Mouse (Mus musculus) limb, embryonic 15.5 days (tissue): ENCODE data around the gene Gpatch4. TPM values are rescaled to one million over a fixed set of nuclear protein-coding genes. Genes with fewer than 3 reads are reported as not detected.
A peak's percentile ranks its signal among the peaks of the same experiment; 100 is the strongest.

Source experiments
- ATAC-seq: fragments of 200-750 bp; cut with Nextera tagmentation; 2 replicates; pipeline ENCODE4 v1.8.0; 2017; ENCODE audit warnings: low read depth, moderate TSS enrichment; ENCODE audit not compliant: insufficient number of reproducible peaks, low FRiP score, low TSS enrichment
- H3K27ac ChIP-seq: fragments of 300-500 bp; sonication (generic); 2 replicates; pipeline ENCODE4 v1.5.1; 2015; ENCODE audit warnings: moderate library complexity, mild to moderate bottlenecking, inconsistent platforms
- H3K27me3 ChIP-seq: fragments of 300-500 bp; sonication (generic); 2 replicates; pipeline ENCODE4 v1.6.1; 2015; ENCODE audit warnings: inconsistent platforms
- H3K36me3 ChIP-seq: fragments of 300-500 bp; sonication (generic); 2 replicates; pipeline ENCODE4 v1.6.1; 2015; ENCODE audit warnings: inconsistent platforms
- H3K4me1 ChIP-seq: fragments of 300-500 bp; sonication (generic); 2 replicates; pipeline ENCODE4 v1.6.1; 2015; ENCODE audit warnings: inconsistent platforms
- H3K4me2 ChIP-seq: fragments of 300-500 bp; sonication (generic); 2 replicates; pipeline ENCODE4 v1.6.1; 2015; ENCODE audit warnings: mild to moderate bottlenecking, inconsistent platforms
- H3K4me3 ChIP-seq: fragments of 300-500 bp; sonication (generic); 2 replicates; pipeline ENCODE4 v1.5.1; 2015; ENCODE audit warnings: mild to moderate bottlenecking, inconsistent platforms
- H3K9ac ChIP-seq: fragments of 300-500 bp; sonication (generic); 2 replicates; pipeline ENCODE4 v1.6.1; 2015; ENCODE audit warnings: inconsistent platforms
- H3K9me3 ChIP-seq: fragments of 300-500 bp; sonication (generic); 2 replicates; pipeline ENCODE4 v1.6.1; 2016; ENCODE audit warnings: inconsistent platforms
- WGBS: fragments of 180-500 bp; shearing (Covaris S2); methylation state at CpG from one replicate; pipeline ENCODE4 v1.1.7; 2015; 5-methylcytosine and 5-hydroxymethylcytosine counted together
- polyA plus RNA-seq: library from polyadenylated mRNA; unstranded; fragments of >200 nt; fragmentation: Nextera tagmentation; extraction: Ambion mirVana; gene quantifications from 2 replicates; pipeline ENCODE4 v1.2.1, GENCODE M21; 2015

Gene Gpatch4
- polyA plus RNA-seq, 1 experiment from 2014 or later = 29.4 TPM

DNA sequence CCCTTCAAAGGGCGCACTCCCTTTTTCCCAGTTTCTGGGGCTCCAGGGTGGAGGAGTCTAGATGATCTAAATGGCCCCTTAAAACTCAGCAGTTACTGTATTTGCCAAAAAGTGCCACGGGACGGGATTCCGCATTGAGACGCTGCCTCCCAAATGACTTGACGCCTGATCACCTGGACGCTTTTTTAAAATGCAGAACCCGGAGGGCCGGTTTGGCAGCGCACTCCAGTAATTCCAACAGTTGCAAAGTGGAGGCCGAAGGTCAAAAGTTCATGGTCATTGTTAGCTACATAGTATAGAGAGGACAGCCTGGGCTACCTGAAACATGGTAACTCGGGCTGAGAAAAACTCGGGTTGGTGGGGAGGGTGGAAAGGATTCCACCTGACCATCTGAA, 39.3 kb downstream of the Gpatch4 start:
- ATAC-seq = no peak
- peak overlapping the region; percentile 51 for H3K4me3 ChIP-seq
- no peak overlapping the region for H3K27ac ChIP-seq
- peaks cover 17% of the 10 kb centered on the region for H3K4me1 ChIP-seq
- H3K36me3 ChIP-seq = peaks cover 20% of the 10 kb centered on the region
- 1% methylated on average over 13 of the region's 13 CpGs for whole genome bisulfite sequencing
- 0 out of 2 replicates have a peak overlapping the region, but pooled peaks have one; percentile 18 for H3K9ac ChIP-seq
- peak overlapping the region; percentile 78 for H3K4me2 ChIP-seq
- H3K27me3 ChIP-seq = peaks cover 6% of the 10 kb centered on the region; the same call in 1 of the 2 replicates
- H3K9me3 ChIP-seq = no peaks in the 10 kb centered on the region

DNA sequence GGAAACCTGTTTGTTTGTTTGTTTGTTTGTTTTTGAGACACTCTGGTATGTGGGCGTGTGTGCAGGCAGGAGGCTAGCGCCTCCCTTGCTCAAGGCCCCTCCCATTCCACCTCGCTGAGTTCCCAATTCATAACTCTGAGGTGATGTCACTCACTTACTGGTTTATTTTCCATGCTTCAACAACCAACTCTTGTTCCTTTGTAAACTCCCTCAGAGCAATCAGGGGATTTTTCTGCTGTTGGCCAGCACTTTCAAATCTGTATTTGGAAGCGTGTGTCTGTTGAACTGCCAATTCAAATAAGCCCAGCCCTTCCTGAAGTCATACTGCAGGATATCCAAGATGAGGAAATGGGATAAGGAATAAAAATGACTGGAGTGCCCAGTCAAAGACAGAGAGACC, 39.8 kb downstream of the Gpatch4 start:
- ATAC-seq = no peak
- Histone ChIP-seq H3K4me2 (peak overlapping the region; percentile 78), H3K27me3 (peaks cover 3% of the 10 kb centered on the region; the same call in 1 of the 2 replicates), H3K27ac (no peak overlapping the region), H3K9me3 (no peaks in the 10 kb centered on the region), H3K9ac (no peak overlapping the region), H3K4me3 (peak overlapping the region; percentile 51), H3K4me1 (peaks cover 17% of the 10 kb centered on the region), H3K36me3 (peaks cover 20% of the 10 kb centered on the region)
- WGBS = 7% methylated on average over 4 of the region's 4 CpGs

DNA sequence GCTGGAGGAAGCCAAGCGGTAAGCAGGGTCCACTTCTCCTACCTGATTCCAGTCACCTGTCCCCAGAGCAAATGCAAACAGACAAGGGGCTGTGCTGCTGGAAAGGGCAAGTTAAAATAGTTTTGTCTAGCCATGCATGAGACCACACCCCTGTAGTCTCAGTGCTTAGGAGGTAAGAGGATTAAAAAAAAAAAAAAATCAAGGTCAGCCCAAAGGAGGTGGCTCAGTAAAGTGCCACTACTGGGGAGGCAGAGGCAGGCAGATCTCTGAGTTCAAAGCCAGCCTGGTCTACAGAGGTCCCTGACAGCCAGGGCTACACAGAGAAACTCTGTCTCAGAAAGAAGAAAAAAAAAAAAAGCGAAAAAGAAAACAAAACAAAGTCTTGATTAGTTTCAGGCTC, 41.1 kb downstream of the Gpatch4 start:
- Histone ChIP-seq H3K9ac (no peak overlapping the region), H3K36me3 (peaks cover 29% of the 10 kb centered on the region), H3K4me2 (no peak overlapping the region), H3K27ac (no peak overlapping the region), H3K4me1 (peaks cover 17% of the 10 kb centered on the region), H3K9me3 (no peaks in the 10 kb centered on the region), H3K4me3 (no peak overlapping the region), H3K27me3 (no peaks in the 10 kb centered on the region)
- 95% methylated on average over 2 of the region's 2 CpGs for WGBS
- ATAC-seq = no peak

DNA sequence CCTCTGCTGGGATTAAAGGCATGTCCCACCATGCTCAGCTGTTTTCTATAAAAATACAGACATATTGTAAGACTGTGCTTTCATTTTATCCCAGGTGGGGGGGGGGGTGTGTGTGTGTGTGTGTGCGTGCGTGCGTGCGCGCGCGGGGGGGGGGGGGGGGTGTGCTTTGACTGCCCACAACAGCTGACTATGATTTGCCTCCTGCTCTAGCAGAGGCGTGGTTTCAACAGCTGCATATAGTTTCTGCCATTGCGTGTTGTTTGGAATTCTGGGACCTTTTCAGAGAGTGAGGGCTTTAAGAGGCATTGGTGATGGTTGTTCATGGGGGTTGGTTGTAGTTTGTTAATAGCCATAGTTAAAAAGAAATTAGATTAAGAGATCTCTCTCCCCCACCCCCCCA, 42.6 kb downstream of the Gpatch4 start:
- Histone ChIP-seq H3K4me1 (peaks cover 17% of the 10 kb centered on the region), H3K4me2 (no peak overlapping the region), H3K36me3 (peaks cover 44% of the 10 kb centered on the region), H3K9ac (no peak overlapping the region), H3K27me3 (no peaks in the 10 kb centered on the region), H3K27ac (no peak overlapping the region), H3K9me3 (no peaks in the 10 kb centered on the region), H3K4me3 (no peak overlapping the region)
- WGBS = 57% methylated on average over 3 of the region's 9 CpGs
- no peak for ATAC-seq

DNA sequence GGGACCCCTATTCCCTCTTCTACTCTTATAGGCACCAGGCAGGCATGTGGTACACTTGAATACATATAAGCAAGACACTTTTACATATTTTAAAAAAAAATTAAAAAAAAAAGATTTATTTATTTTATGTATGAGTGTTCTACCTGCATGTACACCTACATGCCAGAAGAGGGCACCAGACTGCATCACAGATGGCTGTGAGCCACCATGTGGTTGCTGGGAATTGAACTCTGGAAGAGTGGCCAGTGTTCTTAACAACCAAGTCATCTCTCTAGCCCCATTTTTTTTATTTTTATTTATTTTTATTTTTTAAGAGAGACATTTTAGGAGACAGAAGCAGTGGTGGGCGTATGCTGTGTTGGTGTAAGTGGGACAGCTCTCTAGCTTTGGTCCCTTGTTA, 44.8 kb downstream of the Gpatch4 start:
- H3K36me3 ChIP-seq = peaks cover 65% of the 10 kb centered on the region

DNA sequence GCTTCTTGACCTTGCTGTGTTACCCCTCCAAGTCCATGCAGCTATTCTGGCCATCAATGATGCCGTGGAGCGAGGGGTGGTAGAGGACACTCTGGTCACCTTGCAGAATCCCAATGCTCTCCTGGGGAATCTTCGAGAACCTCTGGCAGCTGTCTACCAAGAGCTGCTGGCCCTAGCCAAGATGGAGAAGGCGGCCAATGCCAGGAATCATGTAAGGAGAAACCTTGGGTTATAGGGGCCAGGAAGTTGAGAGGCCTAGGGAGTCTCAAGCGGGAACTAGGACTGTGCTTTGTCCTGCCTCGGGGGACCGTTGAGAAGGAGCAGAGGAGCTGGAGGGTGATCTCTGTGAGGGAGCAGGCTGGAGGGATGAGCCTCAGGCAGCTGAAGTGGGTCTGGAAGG, 47.2 kb downstream of the Gpatch4 start:
- peaks cover 80% of the 10 kb centered on the region for H3K36me3 ChIP-seq
- H3K9ac ChIP-seq = no peak overlapping the region
- H3K9me3 ChIP-seq = no peaks in the 10 kb centered on the region
- H3K4me3 ChIP-seq = no peak overlapping the region
- H3K27ac ChIP-seq = no peak overlapping the region
- ATAC-seq = no peak
- no peaks in the 10 kb centered on the region for H3K27me3 ChIP-seq
- no peaks in the 10 kb centered on the region for H3K4me1 ChIP-seq
- WGBS = 91% methylated on average over 7 of the region's 7 CpGs
- no peak overlapping the region for H3K4me2 ChIP-seq

More for the DNA sequence above, 44.8 kb downstream of the Gpatch4 start:
- Histone ChIP-seq H3K27me3 (no peaks in the 10 kb centered on the region), H3K9me3 (no peaks in the 10 kb centered on the region), H3K27ac (no peak overlapping the region), H3K9ac (no peak overlapping the region), H3K4me2 (no peak overlapping the region), H3K4me1 (peaks cover 5% of the 10 kb centered on the region), H3K4me3 (no peak overlapping the region)
- 86% methylated on average over 1 of the region's 1 CpGs for WGBS
- ATAC-seq = no peak

DNA sequence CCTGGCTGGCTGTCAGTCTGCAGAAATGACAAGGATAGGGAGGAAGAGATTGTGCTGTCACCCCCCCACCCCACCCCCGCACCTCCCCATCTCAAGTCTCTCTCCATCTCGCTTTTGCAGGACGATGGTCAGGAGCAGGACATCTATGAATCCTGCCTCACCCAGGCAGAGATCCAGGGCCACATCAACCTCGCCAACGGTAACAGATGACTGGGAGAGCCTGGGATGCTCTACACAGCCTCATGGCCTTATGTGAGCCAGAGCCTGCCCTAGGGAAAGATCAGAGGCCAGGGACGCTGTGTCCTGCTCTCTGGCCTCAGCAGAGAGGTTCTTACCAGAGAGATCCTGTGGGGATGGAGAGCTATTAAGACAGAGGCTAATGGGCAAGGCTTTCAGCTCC, 47.7 kb downstream of the Gpatch4 start:
- no peak for ATAC-seq
- Histone ChIP-seq H3K9ac (no peak overlapping the region), H3K27ac (no peak overlapping the region), H3K27me3 (no peaks in the 10 kb centered on the region), H3K9me3 (no peaks in the 10 kb centered on the region), H3K4me1 (no peaks in the 10 kb centered on the region), H3K4me3 (no peak overlapping the region), H3K4me2 (no peak overlapping the region), H3K36me3 (peaks cover 84% of the 10 kb centered on the region)
- 87% methylated on average over 6 of the region's 6 CpGs for WGBS

DNA sequence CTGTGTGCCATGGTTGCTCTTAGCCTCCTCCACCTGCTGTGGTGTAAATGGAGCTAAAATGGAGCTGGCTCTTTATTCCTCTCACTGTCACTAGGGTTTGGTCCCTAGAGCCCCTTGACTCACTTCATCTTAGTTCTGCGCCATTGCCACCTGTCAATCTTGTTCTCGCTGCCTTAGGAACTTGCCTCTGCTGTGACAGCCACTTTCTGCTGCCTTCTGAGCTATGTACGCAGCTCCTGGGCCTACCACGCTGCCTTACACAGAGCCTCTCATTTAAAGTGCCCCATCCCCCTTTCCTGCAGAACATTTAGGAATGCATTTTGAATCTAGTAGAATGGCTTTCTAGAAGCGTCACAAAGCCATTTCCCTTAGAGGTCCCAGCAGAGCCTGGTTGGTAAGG, 51.2 kb downstream of the Gpatch4 start:
- H3K36me3 ChIP-seq = peaks cover 89% of the 10 kb centered on the region

DNA sequence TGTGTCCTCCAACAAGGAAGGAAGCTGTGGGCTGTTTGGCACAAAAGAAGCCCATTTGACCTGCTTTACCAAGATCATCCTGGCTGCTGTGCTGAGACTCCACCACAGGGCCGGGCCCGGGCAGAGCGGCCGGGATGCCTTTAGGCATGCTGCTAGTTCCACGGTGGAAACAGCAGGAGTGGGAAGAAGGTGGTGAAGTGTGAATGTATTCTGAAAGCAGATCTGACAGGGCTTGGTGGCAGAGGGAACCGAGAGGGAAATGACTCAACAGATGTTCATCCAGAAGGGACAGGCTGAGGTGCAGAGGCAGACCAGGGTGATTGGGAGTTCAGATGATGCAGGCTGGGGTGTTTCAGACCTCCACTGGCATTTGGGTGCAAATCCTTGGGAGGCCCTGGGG, 54.8 kb downstream of the Gpatch4 start:
- Histone ChIP-seq H3K9ac (no peak overlapping the region), H3K27ac (no peak overlapping the region), H3K4me1 (no peaks in the 10 kb centered on the region), H3K36me3 (peaks cover 86% of the 10 kb centered on the region), H3K9me3 (no peaks in the 10 kb centered on the region), H3K27me3 (no peaks in the 10 kb centered on the region), H3K4me3 (no peak overlapping the region), H3K4me2 (no peak overlapping the region)
- no peak for ATAC-seq
- 83% methylated on average over 6 of the region's 6 CpGs for WGBS

More for the DNA sequence above, 51.2 kb downstream of the Gpatch4 start:
- no peaks in the 10 kb centered on the region for H3K4me1 ChIP-seq
- no peak overlapping the region for H3K4me3 ChIP-seq
- H3K27me3 ChIP-seq = no peaks in the 10 kb centered on the region
- no peaks in the 10 kb centered on the region for H3K9me3 ChIP-seq
- H3K27ac ChIP-seq = no peak overlapping the region
- WGBS = 85% methylated on average over 5 of the region's 5 CpGs
- H3K4me2 ChIP-seq = no peak overlapping the region
- no peak overlapping the region for H3K9ac ChIP-seq
- ATAC-seq = no peak

DNA sequence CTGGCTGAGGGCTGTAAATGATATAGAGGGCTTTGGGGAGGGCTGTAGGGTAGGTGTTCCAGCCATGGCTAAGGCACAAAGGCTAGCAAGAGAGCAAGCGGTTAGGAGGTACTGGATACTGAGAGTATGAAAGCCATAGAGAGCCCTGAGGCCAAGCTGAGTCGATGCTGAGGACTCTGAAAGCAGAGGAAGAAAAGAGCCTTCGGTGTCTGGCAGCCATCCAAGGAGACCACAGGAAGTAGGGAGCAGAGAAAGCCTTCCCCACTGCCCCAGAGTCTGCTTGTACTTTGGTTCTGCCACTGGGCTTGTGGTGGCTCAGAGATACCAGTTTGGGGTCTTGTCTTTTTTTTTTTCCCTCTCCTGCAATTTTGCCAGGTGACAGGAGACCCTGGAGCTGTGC, 57.3 kb downstream of the Gpatch4 start:
- Histone ChIP-seq H3K9me3 (no peaks in the 10 kb centered on the region), H3K36me3 (peaks cover 85% of the 10 kb centered on the region), H3K4me2 (no peak overlapping the region), H3K9ac (no peak overlapping the region), H3K4me1 (no peaks in the 10 kb centered on the region), H3K27me3 (no peaks in the 10 kb centered on the region), H3K4me3 (no peak overlapping the region), H3K27ac (no peak overlapping the region)
- no peak for ATAC-seq
- WGBS = 77% methylated on average over 3 of the region's 3 CpGs

DNA sequence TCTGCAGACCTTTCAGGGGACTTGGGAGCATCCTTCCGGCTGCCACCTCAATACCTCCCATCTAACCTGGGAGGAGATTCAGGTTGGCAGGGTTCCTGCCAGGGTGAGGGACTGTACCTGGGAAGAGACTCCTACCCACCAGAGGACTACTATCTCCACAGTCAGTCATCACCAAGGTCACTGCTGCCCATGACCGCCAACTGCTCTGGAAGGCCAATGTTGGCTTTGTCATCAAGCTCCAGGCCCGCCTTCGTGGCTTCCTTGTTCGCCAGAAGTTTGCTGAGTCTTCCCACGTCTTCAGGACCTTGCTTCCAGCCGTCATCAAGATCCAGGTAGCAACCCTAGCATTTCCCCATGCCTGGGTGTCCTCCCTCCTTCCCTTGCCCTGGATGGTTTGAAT, 58.8 kb downstream of the Gpatch4 start:
- H3K27ac ChIP-seq = no peak overlapping the region
- no peak for ATAC-seq
- H3K4me1 ChIP-seq = no peaks in the 10 kb centered on the region
- no peaks in the 10 kb centered on the region for H3K9me3 ChIP-seq
- H3K9ac ChIP-seq = no peak overlapping the region
- 92% methylated on average over 7 of the region's 7 CpGs for WGBS
- no peak overlapping the region for H3K4me3 ChIP-seq
- H3K36me3 ChIP-seq = peaks cover 89% of the 10 kb centered on the region
- no peaks in the 10 kb centered on the region for H3K27me3 ChIP-seq
- no peak overlapping the region for H3K4me2 ChIP-seq

DNA sequence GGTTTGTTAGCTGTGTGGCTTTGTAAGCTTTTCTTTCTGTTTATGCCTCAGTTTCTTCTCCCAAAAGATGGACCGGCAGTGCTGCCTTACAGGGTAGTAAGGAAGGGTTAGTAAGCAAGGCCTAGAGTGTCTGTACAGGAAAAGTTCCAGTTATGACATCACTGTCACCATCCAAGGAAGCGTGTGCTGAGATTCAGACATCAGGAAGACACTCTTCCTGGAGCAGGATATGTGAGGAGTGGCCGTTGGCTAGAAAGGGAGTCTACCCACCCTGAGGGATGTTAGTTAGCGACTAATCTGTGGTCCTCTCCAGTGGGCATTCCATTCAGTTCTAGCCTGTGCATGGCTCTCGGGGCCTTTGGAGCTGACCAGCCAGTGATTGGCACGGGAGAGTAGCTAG, 59.3 kb downstream of the Gpatch4 start:
- Histone ChIP-seq H3K9me3 (no peaks in the 10 kb centered on the region), H3K36me3 (peaks cover 89% of the 10 kb centered on the region), H3K27me3 (no peaks in the 10 kb centered on the region), H3K4me2 (no peak overlapping the region), H3K4me1 (no peaks in the 10 kb centered on the region), H3K9ac (no peak overlapping the region), H3K27ac (peak overlapping the region; percentile 50; the same call in 1 of the 2 replicates), H3K4me3 (no peak overlapping the region)
- 82% methylated on average over 6 of the region's 6 CpGs for WGBS
- no peak for ATAC-seq

DNA sequence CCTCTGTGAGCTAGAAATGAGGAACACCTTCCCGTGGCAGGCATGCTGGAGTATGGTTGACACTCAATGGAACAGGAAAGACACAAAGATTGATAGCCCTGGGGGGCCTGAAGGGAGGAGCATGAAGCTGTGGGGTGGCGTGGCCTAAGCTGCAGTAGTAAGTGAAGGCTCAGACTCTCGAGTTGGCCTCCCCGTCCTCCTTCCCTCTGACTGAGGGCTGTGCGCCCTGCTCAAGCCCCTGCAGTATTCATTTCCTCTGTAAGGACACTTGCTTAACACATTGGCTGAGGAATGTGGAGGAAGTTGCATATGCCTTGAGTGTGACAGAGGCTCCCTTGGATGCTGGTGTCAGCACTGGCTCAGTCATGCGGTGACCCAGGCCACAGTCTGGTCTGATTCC, 59.7 kb downstream of the Gpatch4 start:
- peak overlapping the region; percentile 50; the same call in 1 of the 2 replicates for H3K27ac ChIP-seq
- WGBS = 78% methylated on average over 6 of the region's 6 CpGs

More for the DNA sequence above, 59.7 kb downstream of the Gpatch4 start:
- no peaks in the 10 kb centered on the region for H3K4me1 ChIP-seq
- H3K4me2 ChIP-seq = no peak overlapping the region
- H3K9me3 ChIP-seq = no peaks in the 10 kb centered on the region
- peaks cover 89% of the 10 kb centered on the region for H3K36me3 ChIP-seq
- H3K4me3 ChIP-seq = no peak overlapping the region
- no peak for ATAC-seq
- no peaks in the 10 kb centered on the region for H3K27me3 ChIP-seq
- H3K9ac ChIP-seq = no peak overlapping the region
